Mouse (Mus musculus) embryonic facial prominence, embryonic 15.5 days (tissue): Measurements from ENCODE around the gene 4930430F08Rik. TPM values are rescaled to one million over a fixed set of nuclear protein-coding genes. Genes with fewer than 3 reads are reported as not detected.

ENCODE experiments used
- polyA plus RNA-seq: library from polyadenylated mRNA; unstranded; fragments of >200 nt; fragmentation: Nextera tagmentation; extraction: Ambion mirVana; gene quantifications from 2 replicates; pipeline ENCODE4 v1.2.1, GENCODE M21; 2015

The 4930430F08Rik gene
- polyA plus RNA-seq, 1 experiment from 2014 or later = 7.8 TPM

Other genes starting within 250 kb of the 4930430F08Rik start
- not detected in 2 replicates for gene Gm4302, start 249.6 kb downstream of the 4930430F08Rik start, polyA plus RNA-seq
- not detected in 2 replicates for gene Gm4303, start 244.5 kb downstream of the 4930430F08Rik start, polyA plus RNA-seq
- gene Gm4305, start 239.3 kb downstream of the 4930430F08Rik start, polyA plus RNA-seq = not detected in 2 replicates
- gene Gm4307, start 229.1 kb downstream of the 4930430F08Rik start, polyA plus RNA-seq = not detected in 2 replicates
- not detected in 2 replicates for gene Gm4312, start 207.9 kb downstream of the 4930430F08Rik start, polyA plus RNA-seq
- 18.5 and 19.2 TPM in 2 replicates for gene Tmtc3, start 103.1 kb downstream of the 4930430F08Rik start, polyA plus RNA-seq
- 5.4 and 5.5 TPM in 2 replicates for gene Cep290, start 102.9 kb downstream of the 4930430F08Rik start, polyA plus RNA-seq
- gene 1700017N19Rik, start 61 bp upstream of the 4930430F08Rik start, polyA plus RNA-seq = not detected in 2 replicates